Mouse (Mus musculus) neutrophil, adult 5-6 weeks (primary cell): ENCODE measurements around the gene Pacsin1. TPM values are rescaled to one million over a fixed set of nuclear protein-coding genes. Genes with fewer than 3 reads are reported as not detected.
A peak's percentile ranks its signal among the peaks of the same experiment; 100 is the strongest.

ENCODE experiments used
- ATAC-seq: fragments of 151-379, 151-347 bp; 2 replicates; pipeline ENCODE4 v1.8.0; 2017; ENCODE audit warnings: mild to moderate bottlenecking, moderate TSS enrichment; ENCODE audit not compliant: insufficient number of reproducible peaks, poor library complexity, low FRiP score, severe bottlenecking; ENCODE audit errors: extremely low read depth
- total RNA-seq: library from RNA; stranded (forward); fragments of 200-1000 nt; gene quantifications from 2 replicates; pipeline ENCODE4 v1.2.3, GENCODE M21; 2017

Pacsin1 gene
- total RNA-seq, 1 experiment from 2014 or later: 9.3 TPM

DNA sequence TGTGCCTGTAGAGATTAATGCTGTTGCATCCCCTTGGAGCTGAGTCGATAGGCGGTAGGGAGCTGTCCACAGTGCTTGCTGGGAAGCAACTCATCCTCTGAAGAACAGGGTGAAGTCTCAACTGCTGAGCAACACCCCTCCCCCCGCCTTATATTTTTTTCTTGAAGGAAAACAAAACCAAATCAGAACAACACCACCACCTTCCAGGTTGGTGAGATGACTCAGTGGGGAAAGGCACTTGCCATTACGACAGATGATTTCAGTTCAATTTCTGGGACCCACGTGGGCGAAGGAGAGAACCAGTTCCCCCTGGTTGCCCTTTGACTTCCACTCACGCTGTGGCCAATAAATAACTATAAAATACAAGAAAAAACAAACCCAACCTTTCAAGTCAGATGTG is 3.5 kb downstream of the Pacsin1 start:
- ATAC-seq: no peak

DNA sequence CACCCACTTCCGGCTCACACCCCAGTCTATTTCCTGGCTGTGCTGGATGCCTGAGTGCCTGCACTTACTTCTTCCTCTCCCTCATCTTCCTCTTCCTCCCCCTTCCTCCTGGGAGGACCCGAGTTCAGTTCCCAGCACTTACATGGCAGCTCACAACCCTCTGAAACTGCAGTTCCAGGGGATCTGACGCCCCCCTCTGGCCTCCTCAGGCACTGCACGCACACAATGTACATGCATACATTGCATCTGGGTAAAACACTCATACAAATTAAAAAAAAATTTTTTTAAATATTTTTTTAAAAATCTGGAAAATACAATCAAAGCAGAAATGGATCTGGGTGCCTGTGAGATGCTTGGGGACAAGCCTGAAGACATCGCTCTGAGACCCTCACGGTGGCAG is 16.4 kb downstream of the Pacsin1 start:
- ATAC-seq: no peak

DNA sequence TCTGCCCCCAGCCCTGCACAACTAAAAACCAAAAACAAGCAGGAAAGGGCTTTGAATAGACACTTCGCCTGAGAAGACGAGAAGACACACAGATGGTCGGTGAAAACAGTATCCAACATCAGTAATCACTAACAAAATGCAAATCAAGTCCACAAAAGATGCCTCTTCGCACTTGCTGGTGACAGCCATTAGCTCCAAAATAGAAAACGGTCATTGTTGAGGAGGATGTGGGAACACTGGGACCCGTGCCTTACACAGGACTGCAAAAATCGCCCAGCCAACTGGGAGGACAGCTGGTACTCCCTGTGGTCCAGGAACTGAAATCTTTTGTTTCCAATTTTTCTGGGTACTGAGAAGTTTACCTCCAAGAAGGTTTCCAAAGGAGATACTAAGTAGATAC is 18.6 kb downstream of the Pacsin1 start:
- ATAC-seq: no peak

DNA sequence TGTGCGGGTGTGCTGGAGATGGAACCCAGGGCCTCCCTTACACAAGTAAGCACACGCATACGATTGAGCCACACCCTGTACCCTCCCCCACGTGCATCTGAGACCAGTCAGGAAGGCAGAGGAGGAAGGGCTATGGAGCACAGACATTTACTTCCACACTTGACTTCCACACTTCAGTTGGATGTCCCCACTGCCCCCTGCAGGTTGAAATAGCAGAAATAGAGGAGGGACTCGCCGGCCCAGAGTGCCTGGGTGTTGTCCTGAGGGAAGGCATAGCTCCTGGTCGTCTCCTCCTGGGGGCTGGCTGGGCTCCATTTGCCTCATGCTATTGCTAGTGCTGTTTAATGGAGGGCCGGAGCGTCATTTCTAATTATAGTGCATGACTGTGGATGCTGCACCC is 20.1 kb downstream of the Pacsin1 start:
- ATAC-seq: no peak

DNA sequence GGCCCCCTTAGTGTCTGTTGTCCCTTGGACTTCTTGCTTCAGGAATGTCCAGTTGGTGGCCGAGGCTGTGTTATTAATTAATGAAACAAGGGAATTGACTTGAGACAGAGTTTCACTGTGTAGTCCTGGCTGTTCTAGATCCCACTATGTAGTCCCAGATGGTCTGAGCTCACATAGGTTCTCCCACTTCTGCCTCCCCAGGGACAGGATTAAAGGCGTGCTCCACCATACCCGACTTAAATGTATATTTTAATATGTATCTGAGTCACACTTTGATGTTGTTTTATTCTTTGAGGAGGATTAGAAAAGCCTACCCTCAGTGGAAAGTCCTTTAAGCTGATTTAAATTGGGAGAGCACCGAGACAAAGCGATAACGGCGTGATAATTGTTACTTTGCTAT is 21.0 kb downstream of the Pacsin1 start:
- no peak for ATAC-seq

DNA sequence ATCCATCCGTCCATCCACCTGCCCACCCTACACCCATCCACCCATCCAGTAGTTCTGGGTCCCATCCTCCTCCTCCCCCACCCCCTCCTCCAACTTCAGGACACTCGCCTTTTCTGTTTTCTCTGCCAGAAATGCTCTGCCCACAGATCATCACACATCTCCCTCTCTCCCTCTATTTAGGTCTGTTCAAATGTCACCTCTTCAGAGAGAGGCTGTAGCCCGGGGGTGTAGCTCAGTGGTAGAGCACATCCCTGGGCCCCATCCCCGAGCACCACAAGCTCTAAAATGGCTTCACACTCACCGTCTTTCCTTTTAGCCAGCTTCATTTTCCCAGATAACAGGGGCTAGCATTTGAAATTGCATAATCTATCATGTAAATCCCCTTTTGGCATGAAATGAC is 22.4 kb downstream of the Pacsin1 start:
- ATAC-seq: no peak

DNA sequence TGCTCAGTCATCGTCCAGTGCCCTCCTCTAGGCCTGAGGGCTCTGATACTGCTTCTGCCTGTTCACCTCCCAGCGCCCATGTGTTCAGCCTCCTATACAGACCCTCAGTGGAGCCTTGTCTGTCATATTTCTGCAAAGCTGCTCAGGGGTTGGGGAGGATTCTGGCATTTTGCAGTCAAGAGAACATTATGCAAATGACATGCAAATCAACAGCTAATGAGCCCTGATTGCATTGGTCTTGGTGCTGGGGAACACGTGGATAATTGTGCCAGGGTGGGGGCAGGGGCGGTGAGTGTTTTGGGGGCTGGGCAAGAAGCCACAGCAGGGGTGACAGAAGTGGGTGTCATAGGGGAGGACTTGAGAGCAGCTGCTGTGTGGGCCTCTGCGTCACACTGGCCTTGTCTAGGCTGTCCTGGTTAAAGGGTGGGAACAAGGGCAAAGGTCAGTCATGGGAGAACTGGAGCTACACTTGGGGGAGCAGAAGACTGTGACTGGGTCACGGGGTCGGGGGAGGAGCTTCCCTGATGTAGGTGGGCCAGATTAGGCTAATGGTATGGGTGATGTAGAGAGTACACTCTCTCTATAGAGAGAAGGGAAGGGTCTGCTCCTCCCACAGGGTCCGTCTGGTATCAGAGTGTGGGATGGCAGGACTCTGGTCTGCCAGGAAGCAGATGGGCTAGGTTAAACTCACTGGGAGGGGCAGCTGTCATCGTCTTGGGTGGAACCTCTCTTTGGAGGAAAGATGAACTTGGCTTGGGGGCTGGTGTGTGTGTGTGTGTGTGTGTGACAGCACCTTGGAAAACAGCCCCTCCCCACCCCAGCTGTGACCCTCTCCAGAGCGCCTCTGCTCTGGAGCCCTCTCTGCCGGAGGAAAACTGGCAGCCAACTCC is 23.9 kb downstream of the Pacsin1 start:
- no peak for ATAC-seq

DNA sequence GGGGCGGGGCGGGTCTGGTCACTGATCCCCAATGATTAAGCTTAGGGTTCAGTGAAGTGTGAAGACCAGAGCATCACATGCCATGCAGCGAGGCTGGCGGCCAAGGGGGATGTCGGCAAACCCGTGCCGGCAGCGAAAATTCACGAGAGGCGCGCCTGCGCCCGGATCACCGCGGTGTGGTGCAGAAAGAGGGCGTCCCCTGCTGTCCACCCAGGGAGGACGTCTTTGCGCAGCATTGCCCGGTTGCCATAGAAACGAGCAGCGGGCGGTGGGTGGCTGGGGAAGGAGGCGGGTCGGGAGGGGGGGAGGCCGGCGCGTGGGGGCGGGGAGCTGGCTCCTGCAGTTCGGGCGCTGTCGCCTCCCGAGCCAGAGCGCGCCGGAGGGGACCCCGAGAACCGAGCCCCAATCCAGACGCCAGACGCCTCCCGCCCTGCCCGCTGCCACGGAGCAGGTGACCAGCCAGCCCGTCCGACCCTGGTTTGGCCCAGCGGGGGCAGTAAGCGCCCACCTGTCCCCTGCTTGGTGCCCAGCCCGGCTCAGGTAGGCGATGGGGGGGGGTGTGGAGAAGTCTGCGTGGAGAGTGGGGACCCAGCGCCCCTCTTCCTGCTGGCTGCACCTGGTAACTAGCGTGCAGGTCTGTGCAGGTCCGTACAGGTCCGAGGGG is 29.7 kb downstream of the Pacsin1 start:
- no peak for ATAC-seq

DNA sequence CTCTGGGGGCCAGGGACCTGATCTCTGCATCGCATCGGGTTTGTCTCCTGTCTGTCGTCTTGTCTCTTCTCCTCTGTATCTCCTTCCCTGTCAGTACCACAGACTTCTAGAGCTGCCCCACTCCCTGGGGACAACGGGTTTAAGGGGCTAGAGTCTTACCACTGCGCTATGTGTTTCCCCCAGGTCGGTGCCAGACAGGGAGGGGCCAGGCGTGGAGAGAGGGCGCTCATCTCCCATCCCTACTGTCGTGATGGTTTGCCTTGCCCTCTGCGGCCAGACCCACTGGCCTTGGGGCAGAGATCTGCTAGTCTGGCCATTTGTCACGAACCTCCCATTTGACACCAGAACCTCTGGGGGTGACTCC is 30.2 kb downstream of the Pacsin1 start:
- no peak for ATAC-seq

DNA sequence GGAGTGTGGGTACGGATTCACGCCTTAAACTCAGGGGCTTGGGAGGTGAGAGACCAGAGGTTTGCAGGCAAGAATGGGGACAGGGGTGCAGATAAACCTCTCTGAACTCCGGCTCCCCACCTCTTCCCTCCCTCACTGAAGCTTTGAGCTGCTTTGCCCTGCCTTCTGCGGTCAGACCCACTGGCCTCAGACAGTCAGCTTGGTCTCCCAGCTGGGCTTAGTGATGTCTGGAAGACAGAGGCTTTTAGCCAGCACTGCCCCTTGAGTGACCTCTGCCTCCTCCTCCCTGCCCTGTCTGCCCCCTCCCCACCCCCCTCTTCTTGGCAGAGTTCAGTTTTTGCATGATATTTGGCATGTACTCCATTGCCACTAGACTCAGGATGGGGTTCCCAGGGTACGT is 31.1 kb downstream of the Pacsin1 start:
- no peak for ATAC-seq

DNA sequence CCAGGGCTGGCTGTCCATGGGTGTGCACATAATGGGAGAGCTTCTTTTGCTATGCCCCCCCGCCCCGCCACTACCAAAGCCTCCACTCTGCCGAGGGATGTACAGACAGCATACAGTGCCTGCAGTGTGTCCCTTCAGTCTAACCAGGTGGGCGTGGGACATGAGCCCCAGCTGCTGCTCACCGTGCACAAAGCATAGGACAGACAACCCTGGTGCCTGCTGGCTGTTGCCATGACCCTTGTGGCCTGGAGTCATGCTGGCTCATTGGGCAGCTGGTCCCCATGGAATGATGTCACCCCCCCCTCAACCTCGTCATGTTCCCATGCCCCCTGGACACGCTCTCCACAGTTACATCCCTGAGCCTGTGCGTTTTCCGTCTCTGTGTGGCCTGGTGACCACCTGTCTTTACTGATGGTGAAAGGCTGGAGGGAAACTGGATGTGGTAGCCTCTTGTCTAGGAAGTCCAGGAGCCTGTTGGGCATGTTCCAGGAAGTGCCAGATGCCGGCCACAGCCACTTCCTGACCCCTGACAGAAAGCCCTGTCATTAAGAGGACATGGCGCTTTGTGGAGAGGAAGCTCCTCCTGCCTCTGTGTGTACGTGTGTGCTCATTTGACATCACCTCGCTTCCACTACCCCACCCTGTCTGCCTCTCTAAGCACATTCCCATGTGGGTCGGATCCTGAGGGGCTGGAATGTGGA is 35.8 kb downstream of the Pacsin1 start:
- no peak for ATAC-seq

DNA sequence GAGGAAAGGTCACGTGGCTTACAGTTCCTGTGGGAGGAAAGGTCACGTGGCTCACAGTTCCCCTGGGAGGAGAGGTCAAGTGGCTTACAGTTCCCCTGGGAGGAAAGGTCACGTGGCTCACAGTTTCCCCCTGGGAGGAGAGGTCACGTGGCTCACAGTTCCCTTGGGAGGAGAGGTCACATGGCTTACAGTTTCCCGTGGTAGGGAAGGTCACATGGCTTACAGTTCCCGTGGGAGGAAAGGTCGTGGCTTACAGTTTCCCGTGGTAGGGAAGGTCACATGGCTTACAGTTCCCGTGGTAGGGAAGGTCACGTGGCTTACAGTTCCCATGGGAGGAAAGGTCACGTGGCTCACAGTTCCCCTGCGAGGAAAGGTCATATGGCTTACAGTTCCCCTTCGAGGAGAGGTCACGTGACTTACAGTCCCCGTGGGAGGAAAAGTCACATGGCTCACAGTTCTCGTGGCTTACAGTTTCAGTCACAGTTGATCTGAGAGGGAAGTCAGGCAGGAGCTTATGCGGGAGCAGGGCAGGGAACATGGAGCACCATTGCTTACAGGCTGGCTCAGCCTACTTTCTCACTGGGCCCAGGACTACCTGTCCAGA is 44.4 kb downstream of the Pacsin1 start:
- no peak for ATAC-seq

DNA sequence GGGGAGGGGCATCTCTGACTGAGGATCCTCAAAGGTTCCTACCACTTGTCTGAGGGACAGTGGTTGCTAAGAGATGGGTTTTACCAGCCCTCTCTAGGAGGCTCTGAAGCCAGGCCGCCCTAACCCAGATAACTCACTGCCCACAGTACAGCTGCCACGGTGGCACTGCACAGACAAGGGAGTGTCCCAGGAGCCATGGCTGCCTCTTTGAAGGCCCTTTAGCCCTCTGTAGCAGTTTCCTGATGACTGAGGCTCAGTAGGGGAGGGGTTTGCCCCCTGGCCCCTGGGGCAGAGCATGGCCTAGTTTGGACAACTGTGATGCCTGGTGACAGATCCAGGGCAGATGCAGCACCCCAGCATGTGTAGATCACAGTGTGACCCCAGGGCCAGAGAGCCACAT is 45.5 kb downstream of the Pacsin1 start:
- ATAC-seq: no peak

DNA sequence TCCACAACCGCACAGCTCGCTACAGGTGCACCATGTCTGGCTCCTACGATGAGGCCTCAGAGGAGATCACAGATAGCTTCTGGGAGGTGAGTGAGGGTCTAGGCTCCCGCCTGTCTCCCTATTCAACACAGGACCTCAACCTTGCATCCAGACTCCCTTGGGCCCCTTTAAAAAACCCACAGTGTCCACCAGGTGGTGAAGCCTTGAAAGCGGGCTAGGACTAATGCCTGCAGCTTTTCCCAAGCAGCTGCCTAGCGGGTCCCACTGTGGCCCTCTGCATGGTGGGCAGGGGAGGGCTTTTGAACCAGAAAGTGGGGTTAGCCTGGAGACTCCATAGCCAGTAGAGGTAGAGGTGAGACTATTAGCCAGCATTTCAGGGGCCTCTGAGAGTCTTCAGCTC is 46.5 kb downstream of the Pacsin1 start:
- ATAC-seq: no peak

DNA sequence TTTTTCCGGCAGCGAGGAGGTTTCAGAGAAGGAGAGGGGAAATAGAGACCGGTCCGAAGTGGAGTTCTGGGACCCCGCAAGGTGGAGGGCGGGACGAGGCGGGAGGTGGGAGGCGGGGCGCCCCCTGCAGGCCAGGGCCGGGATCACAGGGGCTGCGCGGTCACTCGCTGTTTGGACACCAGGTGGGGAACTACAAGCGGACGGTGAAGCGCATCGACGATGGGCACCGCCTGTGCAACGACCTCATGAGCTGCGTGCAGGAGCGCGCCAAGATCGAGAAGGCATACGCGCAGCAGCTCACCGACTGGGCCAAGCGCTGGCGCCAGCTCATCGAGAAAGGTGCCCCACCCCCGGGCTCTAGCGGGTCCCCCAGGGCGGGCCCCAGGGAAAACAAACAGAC is 47.2 kb downstream of the Pacsin1 start:
- peak; percentile 30; the same call in 1 of the 2 replicates for ATAC-seq

DNA sequence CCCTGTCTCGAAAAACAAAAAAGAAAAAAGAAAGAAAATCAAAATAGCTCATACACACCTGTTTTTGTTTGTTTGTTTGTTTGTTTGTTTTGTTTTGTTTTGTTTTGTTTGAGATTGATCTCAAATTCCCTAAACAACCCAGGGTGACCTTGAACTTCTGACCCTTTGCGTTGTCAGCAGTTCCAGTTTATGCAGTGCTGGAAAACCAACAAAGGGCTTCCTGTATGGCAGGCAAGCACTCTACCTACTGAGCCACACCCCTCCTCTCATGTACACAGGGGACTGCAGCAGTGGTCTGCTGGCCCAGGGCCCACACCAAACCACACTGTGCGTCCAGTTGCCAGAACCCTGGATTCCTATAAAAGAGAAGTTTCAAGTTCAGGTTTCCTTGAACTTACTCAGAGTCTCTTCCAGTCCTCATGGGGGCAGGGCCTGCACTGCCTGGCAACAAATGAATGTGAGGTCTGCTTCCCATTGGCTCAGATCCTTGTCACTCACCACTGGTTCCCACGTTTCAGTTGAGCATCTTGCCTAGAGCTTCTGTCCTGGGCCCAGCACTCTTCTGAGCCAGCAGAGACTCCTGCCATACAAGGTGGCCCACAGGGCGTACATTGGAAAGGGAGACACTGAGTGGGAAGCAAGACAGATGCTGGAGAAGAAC is 48.8 kb downstream of the Pacsin1 start:
- no peak for ATAC-seq

DNA sequence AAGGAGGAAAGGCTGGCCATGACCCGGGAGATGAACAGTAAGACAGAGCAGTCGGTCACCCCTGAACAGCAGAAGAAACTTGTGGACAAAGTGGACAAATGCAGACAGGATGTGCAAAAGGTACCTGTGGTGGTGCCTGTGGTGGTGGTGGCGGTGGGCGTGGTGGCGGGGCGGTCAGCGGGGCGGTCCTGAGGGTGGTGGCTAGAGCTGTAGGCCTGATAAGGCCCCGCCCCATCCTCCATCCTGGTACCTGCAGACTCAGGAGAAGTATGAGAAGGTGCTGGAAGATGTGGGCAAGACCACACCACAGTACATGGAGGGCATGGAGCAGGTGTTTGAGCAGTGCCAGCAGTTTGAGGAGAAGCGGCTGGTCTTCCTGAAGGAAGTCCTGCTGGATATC is 50.4 kb downstream of the Pacsin1 start:
- no peak for ATAC-seq

DNA sequence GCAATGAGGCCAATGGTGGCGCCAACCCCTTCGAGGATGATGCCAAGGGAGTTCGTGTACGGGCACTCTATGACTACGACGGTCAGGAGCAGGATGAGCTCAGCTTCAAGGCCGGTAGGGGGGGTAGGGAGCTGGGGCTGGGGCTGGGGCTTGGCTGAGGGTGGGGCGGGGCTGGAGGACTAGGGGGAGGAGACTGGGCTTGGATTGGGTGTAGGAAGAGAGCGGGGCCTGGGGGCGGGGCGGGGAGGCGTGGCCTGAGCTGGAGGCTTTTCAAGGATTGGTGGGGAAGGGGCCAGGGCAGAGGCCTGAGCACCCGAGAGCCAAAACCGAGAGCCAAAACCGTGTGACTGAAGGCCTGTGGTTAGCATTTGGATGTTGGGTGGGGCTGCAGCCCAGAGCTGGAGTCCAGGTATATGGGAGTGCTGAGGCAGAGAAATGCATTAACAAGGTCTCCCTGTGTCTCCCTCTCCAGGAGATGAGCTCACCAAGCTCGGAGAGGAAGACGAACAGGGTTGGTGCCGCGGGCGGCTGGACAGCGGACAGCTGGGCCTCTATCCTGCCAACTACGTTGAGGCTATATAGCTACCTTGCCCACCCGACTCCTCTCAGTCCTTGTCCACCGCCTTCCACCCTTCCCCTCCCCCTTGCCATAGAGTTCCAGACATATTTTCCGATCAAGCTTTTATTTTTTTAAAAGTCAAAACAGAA is 52.8 kb downstream of the Pacsin1 start:
- no peak for ATAC-seq

DNA sequence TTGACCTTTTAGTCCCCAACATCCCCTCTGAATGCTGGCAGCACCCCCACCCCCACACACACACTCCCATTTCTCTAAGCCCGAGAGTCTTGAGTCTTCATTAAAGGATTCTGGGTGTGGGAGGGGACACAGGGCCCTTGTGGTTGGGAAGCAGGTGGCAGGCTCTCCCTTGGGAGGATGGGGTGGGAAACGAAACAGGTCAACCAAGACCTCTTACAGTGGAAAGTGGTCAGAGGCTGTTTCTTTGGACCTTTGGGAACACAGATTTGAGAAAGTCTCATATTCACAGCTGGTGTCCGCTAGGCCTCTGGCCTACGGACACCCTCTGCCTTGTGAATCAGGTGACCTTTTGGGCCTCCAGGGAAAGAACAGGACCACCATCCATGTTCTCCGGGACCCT is 54.3 kb downstream of the Pacsin1 start:
- no peak for ATAC-seq
